Mouse (Mus musculus) kidney, adult 2 months (tissue): ENCODE measurements at regions not wholly inside any gene's neighbourhood (a gene's known extent, or its start where the extent isn't known, plus 50 kb on each side); places are given as distances from the start of the nearest gene placed in this dataset.

ENCODE experiments used
- CTCF ChIP-seq: fragments of 200-500 bp; conservative IDR thresholded peaks from 2 replicates; pipeline ENCODE4 v1.5.1; 2011; ENCODE audit warnings: low read depth, mild to moderate bottlenecking, control low read depth, low read length, moderate library complexity, mixed read lengths; ENCODE audit not compliant: insufficient read depth, insufficient read length
- POLR2A ChIP-seq: fragments of 200-500 bp; IDR thresholded peaks from one replicate; pipeline ENCODE4 v1.6.1; 2011; ENCODE audit warnings: low read depth, low read length, control low read depth

DNA sequence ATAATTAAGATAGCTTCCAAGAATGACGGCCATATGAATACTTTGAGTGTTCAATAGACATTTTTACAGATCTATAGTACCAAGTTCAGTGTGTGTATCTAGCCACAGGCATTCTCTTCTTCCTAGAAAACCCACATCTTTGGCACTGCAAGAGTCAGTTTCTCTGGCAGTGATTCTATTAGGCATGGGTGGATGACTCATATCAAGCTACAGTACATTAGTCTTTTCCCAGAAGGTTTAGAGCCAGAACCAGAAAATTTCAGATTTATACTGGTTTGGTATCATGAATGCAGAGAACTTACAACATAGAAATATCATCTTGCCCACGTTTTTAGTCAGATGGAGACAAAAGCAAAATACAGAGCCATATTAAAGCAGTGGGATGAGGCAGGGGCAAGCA is 278.1 kb downstream of the Dio2 start:
- TF ChIP-seq POLR2A = no peak
- no peak for TF ChIP-seq CTCF
